Mouse (Mus musculus) intestine, embryonic 14.5 days (tissue): ENCODE measurements at regions not wholly inside any gene's neighbourhood (a gene's known extent, or its start where the extent isn't known, plus 50 kb on each side); places are given as distances from the start of the nearest gene placed in this dataset.
"Not testable (repeated sequence)": the region's sequence is repeated elsewhere in the genome, so short reads cannot be mapped to it uniquely, and the experiment has no call there.

Source experiments
- ATAC-seq: fragments of 200-750 bp; cut with Nextera tagmentation; replicated peaks from 2 replicates; pipeline ENCODE4 v1.8.0; 2017; ENCODE audit warnings: low read depth, moderate number of reproducible peaks, moderate TSS enrichment, moderate library complexity; ENCODE audit not compliant: low FRiP score, low TSS enrichment
- DNase-seq: peaks from one replicate; pipeline ENCODE4 v3.0.0-alpha.2; 2018; ENCODE audit warnings: low spot score
- H3K27ac ChIP-seq: fragments of 300-500 bp; sonication (generic); 2 replicates; pipeline ENCODE4 v1.5.1; 2014; ENCODE audit warnings: low read depth, mild to moderate bottlenecking, control low read depth
- H3K27me3 ChIP-seq: fragments of 300-500 bp; sonication (generic); replicated peaks from 2 replicates; pipeline ENCODE4 v1.6.1; 2014; ENCODE audit warnings: low read length, control low read depth; ENCODE audit not compliant: control insufficient read depth, insufficient read depth
- H3K36me3 ChIP-seq: fragments of 300-500 bp; sonication (generic); 2 replicates; pipeline ENCODE4 v1.6.1; 2014; ENCODE audit warnings: low read length, control low read depth; ENCODE audit not compliant: control insufficient read depth, insufficient read depth
- H3K4me1 ChIP-seq: fragments of 300-500 bp; sonication (generic); replicated peaks from 2 replicates; pipeline ENCODE4 v1.6.1; 2014; ENCODE audit warnings: low read length, control low read depth, mixed read lengths; ENCODE audit not compliant: control insufficient read depth, insufficient read depth
- H3K4me2 ChIP-seq: fragments of 300-500 bp; sonication (generic); 2 replicates; pipeline ENCODE4 v1.6.1; 2014; ENCODE audit warnings: low read length
- H3K4me3 ChIP-seq: fragments of 300-500 bp; sonication (generic); 2 replicates; pipeline ENCODE4 v1.5.1; 2014; ENCODE audit warnings: low read depth, low read length, control low read depth, mixed read lengths
- H3K9ac ChIP-seq: fragments of 300-500 bp; sonication (generic); 2 replicates; pipeline ENCODE4 v1.6.1; 2014; ENCODE audit warnings: mild to moderate bottlenecking, low read length
- H3K9me3 ChIP-seq: fragments of 300-500 bp; sonication (generic); 2 replicates; pipeline ENCODE4 v1.6.1; 2016; ENCODE audit warnings: low read length, control low read depth; ENCODE audit not compliant: control insufficient read depth
- WGBS: fragments of 180-500 bp; shearing (Covaris S2); extraction: QIAGEN DNeasy Blood & Tissue Kit; methylation state at CpG from one replicate; pipeline ENCODE4 v1.1.7; 2014; 5-methylcytosine and 5-hydroxymethylcytosine counted together

GRCm38 (mm10) chr15:38434239-38434638 is 1008.9 kb downstream of the 4930447A16Rik start:
- H3K4me2 ChIP-seq, H3K4me1 ChIP-seq, ATAC-seq, H3K27ac ChIP-seq, H3K9ac ChIP-seq, H3K9me3 ChIP-seq, H3K4me3 ChIP-seq, H3K27me3 ChIP-seq, DNase-seq, H3K36me3 ChIP-seq: not testable (repeated sequence)
- WGBS: 86% methylated on average over 2 of the region's 2 CpGs
